Mouse (Mus musculus) CH12.LX (cell line): ENCODE results near the gene Car10. TPM values are rescaled to one million over a fixed set of nuclear protein-coding genes. Genes with fewer than 3 reads are reported as not detected.

ENCODE experiments used
- DNase-seq: peaks from one replicate; pipeline ENCODE4 v3.0.0-alpha.2; 2013; ENCODE audit errors: extremely low read depth
- H3K27ac ChIP-seq: 2 replicates; pipeline ENCODE4 v1.5.1; 2012; ENCODE audit warnings: low read depth, mild to moderate bottlenecking, control low read depth, moderate library complexity; ENCODE audit not compliant: insufficient read depth
- H3K27me3 ChIP-seq: replicated peaks from 2 replicates; pipeline ENCODE3; 2012; ENCODE audit warnings: inconsistent platforms
- H3K36me3 ChIP-seq, 2 experiments: replicated peaks in 1 of 2; 2 replicates each; pipeline versions ENCODE3 to v1.6.1; 2012; ENCODE audit warnings: inconsistent platforms in 1 of 2, low read length in 1 of 2, mild to moderate bottlenecking in 1 of 2, mixed read lengths in 1 of 2, moderate library complexity in 1 of 2; ENCODE audit not compliant: control insufficient read depth in 1 of 2, insufficient read depth in 1 of 2
- H3K4me1 ChIP-seq, 2 experiments: 2 replicates each; pipeline ENCODE4 v1.6.1; 2012; ENCODE audit warnings: inconsistent platforms in 1 of 2, moderate library complexity in 1 of 2; ENCODE audit not compliant: insufficient read depth in 2 of 2, control insufficient read depth in 1 of 2
- H3K4me2 ChIP-seq: 2 replicates; pipeline ENCODE4 v1.6.1; 2012; ENCODE audit warnings: low read depth, mild to moderate bottlenecking, control low read depth; ENCODE audit not compliant: poor library complexity, insufficient read depth, severe bottlenecking
- H3K4me3 ChIP-seq, 3 experiments: fragments of 150-350 bp in 1 of 3; sonication (generic) in 1 of 3; replicated peaks in 1 of 3; 2 replicates each; pipeline versions ENCODE3 to v1.5.1; 2011 to 2012; ENCODE audit warnings: low read depth in 2 of 3, low read length in 2 of 3, mild to moderate bottlenecking in 2 of 3, moderate library complexity in 2 of 3, control low read depth in 1 of 3, improper control_type of control experiment in 1 of 3, inconsistent platforms in 1 of 3, mixed read lengths in 1 of 3; ENCODE audit not compliant: poor library complexity in 1 of 3
- H3K79me2 ChIP-seq: replicated peaks from 2 replicates; pipeline ENCODE4 v1.6.1; 2012; ENCODE audit warnings: mild to moderate bottlenecking, moderate library complexity; ENCODE audit not compliant: control insufficient read depth, poor library complexity, insufficient read depth, severe bottlenecking; ENCODE audit errors: extremely low read depth
- H3K9ac ChIP-seq: 2 replicates; pipeline ENCODE4 v1.6.1; 2012; ENCODE audit warnings: low read depth, mild to moderate bottlenecking, control low read depth, moderate library complexity; ENCODE audit not compliant: insufficient read depth
- H3K9me3 ChIP-seq: replicated peaks from 2 replicates; pipeline ENCODE3; 2012; ENCODE audit warnings: low read length, inconsistent platforms, mixed read lengths
- HCFC1 ChIP-seq: IDR thresholded peaks from 2 replicates; pipeline ENCODE4 v1.6.1; 2012; ENCODE audit warnings: low read depth, mild to moderate bottlenecking, inconsistent platforms, low read length, improper control_type of control experiment
- KAT2A ChIP-seq: IDR thresholded peaks from 2 replicates; pipeline ENCODE4 v1.6.1; 2012; ENCODE audit warnings: low read length, improper control_type of control experiment, inconsistent platforms; ENCODE audit not compliant: insufficient replicate concordance
- MAFK ChIP-seq: IDR thresholded peaks from 2 replicates; pipeline ENCODE4 v1.6.1; 2011; ENCODE audit warnings: low read length, improper control_type of control experiment; ENCODE audit not compliant: insufficient replicate concordance
- MAX ChIP-seq: IDR thresholded peaks from 2 replicates; pipeline ENCODE4 v1.6.1; 2011; ENCODE audit warnings: low read length, improper control_type of control experiment
- MAZ ChIP-seq: IDR thresholded peaks from 2 replicates; pipeline ENCODE4 v1.6.1; 2012; ENCODE audit warnings: low read depth, mild to moderate bottlenecking, inconsistent platforms, low read length, improper control_type of control experiment, moderate library complexity
- MYC ChIP-seq: IDR thresholded peaks from 2 replicates; pipeline ENCODE4 v1.6.1; 2011; ENCODE audit warnings: low read depth, mild to moderate bottlenecking, improper control_type of control experiment, low read length
- NRF1 ChIP-seq: IDR thresholded peaks from 2 replicates; pipeline ENCODE4 v1.6.1; 2014; ENCODE audit warnings: low read depth, mild to moderate bottlenecking, inconsistent platforms, low read length, improper control_type of control experiment, moderate library complexity
- POLR2AphosphoS2 ChIP-seq: IDR thresholded peaks from 2 replicates; pipeline ENCODE4 v1.6.1; 2011; ENCODE audit warnings: low read depth, low read length, improper control_type of control experiment
- RAD21 ChIP-seq: IDR thresholded peaks from 2 replicates; pipeline ENCODE4 v1.6.1; 2011; ENCODE audit warnings: low read depth, mild to moderate bottlenecking, low read length, improper control_type of control experiment, moderate library complexity
- RCOR1 ChIP-seq: conservative IDR thresholded peaks from 2 replicates; pipeline ENCODE4 v1.6.1; 2012; ENCODE audit warnings: low read depth, mild to moderate bottlenecking, inconsistent platforms, low read length, improper control_type of control experiment
- SMC3 ChIP-seq: IDR thresholded peaks from 2 replicates; pipeline ENCODE4 v1.6.1; 2011; ENCODE audit warnings: low read depth, low read length, improper control_type of control experiment
- TBP ChIP-seq: conservative IDR thresholded peaks from 2 replicates; pipeline ENCODE4 v1.6.1; 2011; ENCODE audit warnings: low read depth, low read length, improper control_type of control experiment
- TCF12 ChIP-seq: IDR thresholded peaks from 2 replicates; pipeline ENCODE4 v1.6.1; 2014; ENCODE audit warnings: low read depth, mild to moderate bottlenecking, inconsistent platforms, low read length, improper control_type of control experiment
- ZC3H11A ChIP-seq: IDR thresholded peaks from 2 replicates; pipeline ENCODE4 v1.6.1; 2012; ENCODE audit warnings: low read depth, mild to moderate bottlenecking, inconsistent platforms, low read length, improper control_type of control experiment
- ZNF384 ChIP-seq: IDR thresholded peaks from 2 replicates; pipeline ENCODE4 v1.6.1; 2012; ENCODE audit warnings: low read depth, low read length, improper control_type of control experiment, inconsistent platforms
- dilution Hi-C: fragments of 300-500 bp; cut with MboI; formaldehyde crosslinking; loops from 2 replicates; pipeline ENCODE4 v1.14.3; 2020; ENCODE audit warnings: low sequenced_read_pairs; ENCODE audit not compliant: extremely low pct_unique_long_range_greater_than_20kb, extremely low pct_ligation_motif_present
- in situ Hi-C: fragments of 300-500 bp; cut with MboI; formaldehyde crosslinking; loops from 3 replicates; pipeline ENCODE4 v1.14.3; 2019; ENCODE audit warnings: low sequenced_read_pairs, low pct_ligation_motif_present, low pct_unique_long_range_greater_than_20kb, mixed read lengths
- polyA plus RNA-seq: library from polyadenylated mRNA; unstranded; fragments of >175 nt; gene quantifications from 2 replicates; pipeline ENCODE4 v1.2.1, GENCODE M21; 2012; ENCODE audit warnings: low read depth; ENCODE audit not compliant: insufficient read length
- total RNA-seq, 2 experiments: library from RNA; depleted of rRNA; stranded (reverse); fragments of 300-350 nt in 1 of 2; fragments of >200 nt in 1 of 2; gene quantifications; 2 replicates each; pipeline ENCODE4 v1.2.3; 2012 to 2014

Gene Car10
- total and polyA plus RNA-seq, 3 experiments, result not detected

- no peak overlapping the region for H3K4me2 ChIP-seq
- no peak overlapping the region for H3K4me3 ChIP-seq
- in situ Hi-C loops (loop anchor here (25.0 kb wide), 1 partner anchor 290 kb away; no protein-coding TSS in a partner anchor), dilution Hi-C loops (no loop called here)
- H3K4me1 ChIP-seq, result no peaks in the 10 kb centered on the region
- no peaks in the 10 kb centered on the region for H3K9me3 ChIP-seq
- DNase-seq, result no peak
- peaks cover 91% of the 10 kb centered on the region for H3K27me3 ChIP-seq
- TF ChIP-seq SMC3 (no peak), MAZ (no peak), RCOR1 (no peak), TBP (no peak), HCFC1 (no peak), TCF12 (no peak)
- H3K36me3 ChIP-seq, result no peaks in the 10 kb centered on the region
- no peak overlapping the region for H3K9ac ChIP-seq
- no peaks in the 10 kb centered on the region for H3K79me2 ChIP-seq
- H3K27ac ChIP-seq, result no peak overlapping the region
Observed at GRCm38 (mm10) chr11:93522501-93522900, 424.7 kb downstream of the Car10 start.

- Histone ChIP-seq H3K9me3 (no peaks in the 10 kb centered on the region), H3K27ac (no peak overlapping the region), H3K79me2 (no peaks in the 10 kb centered on the region)
- dilution Hi-C loops, result no loop called here
- TF ChIP-seq KAT2A (no peak), RAD21 (no peak), NRF1 (no peak), MAFK (no peak), POLR2AphosphoS2 (no peak)
- TF ChIP-seq, all 38 proteins: peak for 0
- in situ Hi-C loops, result no loop called here
- H3K4me2 ChIP-seq, result no peak overlapping the region
- H3K4me3 ChIP-seq, result no peak overlapping the region
- H3K36me3 ChIP-seq, result no peaks in the 10 kb centered on the region
- peaks cover 80% of the 10 kb centered on the region for H3K27me3 ChIP-seq
- H3K4me1 ChIP-seq, result no peaks in the 10 kb centered on the region
- no peak overlapping the region for H3K9ac ChIP-seq
- DNase-seq, result no peak
Observed at GRCm38 (mm10) chr11:93525921-93526320, 428.1 kb downstream of the Car10 start.

GRCm38 (mm10) chr11:93531029-93531680, 433.3 kb downstream of the Car10 start:
- Histone ChIP-seq H3K27me3 (peaks cover 63% of the 10 kb centered on the region), H3K27ac (no peak overlapping the region), H3K9me3 (no peaks in the 10 kb centered on the region), H3K4me3 (no peak overlapping the region)
- dilution Hi-C loops (no loop called here), in situ Hi-C loops (no loop called here)
- DNase-seq, result no peak
- TF ChIP-seq MAZ (no peak), MYC (no peak), ZC3H11A (no peak), ZNF384 (no peak), NRF1 (no peak), MAX (no peak)
- TF ChIP-seq, all 38 proteins: peak for 0
- Histone ChIP-seq H3K79me2 (no peaks in the 10 kb centered on the region), H3K4me2 (no peak overlapping the region), H3K4me1 (no peaks in the 10 kb centered on the region), H3K9ac (no peak overlapping the region), H3K36me3 (no peaks in the 10 kb centered on the region)
